Mouse (Mus musculus) mouse embryonic stem cell (cell line): Measurements from ENCODE around the gene Slc9a9.

Source experiments
- in situ Hi-C, 2 experiments: fragments of 300-500 bp; cut with MboI; formaldehyde crosslinking; loops; 1 replicate in 1 of 2; 3 replicates in 1 of 2; pipeline ENCODE4 v1.14.3; 2019 to 2020; ENCODE audit warnings: low sequenced_read_pairs in 2 of 2, low pct_unique_long_range_greater_than_20kb in 1 of 2, mixed read lengths in 1 of 2; ENCODE audit not compliant: unreplicated experiment in 1 of 2

Slc9a9 gene

DNA sequence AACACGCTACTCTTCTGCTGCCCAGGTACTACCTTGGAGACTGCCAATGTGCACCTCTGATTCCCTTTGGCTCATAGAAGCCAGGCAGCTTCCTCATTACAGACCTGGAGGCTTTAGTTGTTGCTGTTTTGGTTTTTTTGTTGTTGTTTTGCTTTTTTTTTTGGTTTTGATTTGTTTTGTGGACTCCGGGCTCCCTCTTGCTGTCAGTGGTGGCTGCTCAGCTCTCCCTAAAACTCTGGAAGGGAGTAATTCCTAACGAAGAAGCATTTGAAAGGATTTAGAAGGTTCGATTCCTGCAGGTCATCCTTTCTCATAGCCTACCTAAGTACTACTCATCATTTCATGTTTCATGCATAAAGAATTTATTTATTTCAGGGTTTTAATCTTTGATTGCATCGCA, 42.4 kb downstream of the Slc9a9 start:
- in situ Hi-C loops = no loop called here

DNA sequence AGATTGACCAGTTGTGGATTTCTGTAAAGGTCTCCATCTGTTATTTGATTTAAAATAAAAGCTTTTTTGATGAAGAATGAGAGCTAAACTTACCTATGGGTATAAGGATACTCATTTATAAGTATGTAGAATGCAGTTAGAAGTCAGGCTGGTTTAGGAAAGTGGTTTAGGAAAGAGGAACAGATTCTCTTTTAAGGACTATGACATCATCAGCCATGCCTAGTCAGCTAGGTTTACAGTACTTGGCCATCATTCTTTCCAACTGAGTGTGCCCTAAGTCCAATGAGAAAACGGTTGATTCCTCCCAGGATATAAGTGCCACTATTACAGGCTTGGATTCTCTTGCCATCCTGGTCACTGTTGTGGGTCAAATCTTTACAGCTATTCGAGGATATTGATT, 47.0 kb downstream of the Slc9a9 start:
- in situ Hi-C loops = no loop called here

DNA sequence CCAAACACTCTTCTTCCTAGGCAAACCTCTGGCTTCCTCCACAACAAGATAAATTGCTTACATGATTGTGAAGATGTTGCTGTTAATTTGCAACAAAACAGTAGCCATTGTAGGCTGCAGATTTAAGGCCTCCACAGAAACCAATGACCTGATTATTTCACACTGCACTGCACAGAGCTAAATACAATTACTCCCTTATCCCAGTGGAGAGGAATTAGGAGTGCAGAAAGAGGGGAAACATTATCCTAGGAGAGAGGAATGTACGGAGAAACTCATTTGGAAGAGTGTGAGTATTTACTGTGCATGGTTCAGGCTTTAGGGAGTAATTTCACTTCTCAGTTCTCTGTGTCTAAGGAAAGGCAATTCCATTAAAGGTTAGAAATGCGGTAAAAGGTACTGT, 53.9 kb downstream of the Slc9a9 start:
- in situ Hi-C loops = no loop called here

DNA sequence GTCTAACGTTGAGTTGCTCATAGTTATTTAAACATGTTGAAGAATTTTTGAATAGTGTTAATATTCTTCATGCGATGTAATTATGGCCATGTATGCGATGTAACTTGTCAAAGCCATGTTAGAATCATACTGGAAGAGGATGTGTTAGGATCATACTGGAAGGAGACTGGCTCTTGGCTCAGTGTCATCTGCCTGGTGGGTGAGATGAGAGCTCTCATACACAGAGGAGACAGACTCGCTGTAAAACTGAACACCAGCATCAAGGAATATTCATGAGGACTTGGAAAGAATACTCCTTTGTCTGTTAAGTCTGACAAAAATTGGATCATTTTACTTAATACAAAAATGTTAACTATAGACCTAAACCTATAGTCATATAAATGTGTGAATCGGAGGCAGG, 55.4 kb downstream of the Slc9a9 start:
- in situ Hi-C loops = loop anchor here in 1 of 2 experiments (25.0 kb wide), 1 partner anchor 687 kb away; the partner anchor contains the start of gene Chst2

DNA sequence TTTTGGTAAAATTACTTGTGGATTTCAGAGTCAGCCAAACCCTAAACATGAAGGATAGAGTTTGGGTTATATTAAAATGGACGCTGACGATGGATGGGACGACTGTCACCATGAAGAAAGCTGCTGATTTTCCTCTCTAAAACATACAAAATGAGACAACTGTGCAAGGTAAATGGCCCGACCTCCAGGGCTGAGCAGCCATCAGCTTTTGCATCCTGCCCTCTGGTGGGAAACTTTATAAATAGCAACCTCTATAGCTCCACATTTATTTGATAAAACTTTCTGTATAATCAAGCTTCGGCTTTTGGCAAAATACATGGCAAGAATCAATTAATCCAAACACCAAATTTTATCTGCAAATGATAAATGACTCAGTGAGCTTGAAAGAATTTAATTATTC, 57.7 kb downstream of the Slc9a9 start:
- in situ Hi-C loops = loop anchor here in 1 of 2 experiments (25.0 kb wide), 1 partner anchor 685 kb away; the partner anchor contains the start of gene Chst2

DNA sequence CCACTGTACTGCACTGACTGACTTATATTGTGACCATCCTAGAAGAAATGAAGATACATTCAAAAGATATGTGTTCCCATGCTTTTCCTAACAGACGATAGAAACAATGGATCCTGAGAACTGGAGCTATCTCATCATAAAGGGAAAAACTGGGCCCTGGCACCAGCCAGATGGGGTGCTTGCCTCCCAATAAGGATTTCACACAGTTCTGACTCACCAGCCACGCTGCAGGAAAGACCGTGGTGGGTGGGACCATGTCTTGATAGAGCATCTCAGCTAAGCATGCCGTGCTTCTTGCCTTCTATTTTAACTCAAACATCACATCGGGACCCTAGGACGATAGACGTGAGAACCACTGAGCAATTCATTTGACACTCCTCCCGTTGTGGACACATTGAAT, 60.7 kb downstream of the Slc9a9 start:
- in situ Hi-C loops = loop anchor here in 1 of 2 experiments (25.0 kb wide), 1 partner anchor 682 kb away; the partner anchor contains the start of gene Chst2

DNA sequence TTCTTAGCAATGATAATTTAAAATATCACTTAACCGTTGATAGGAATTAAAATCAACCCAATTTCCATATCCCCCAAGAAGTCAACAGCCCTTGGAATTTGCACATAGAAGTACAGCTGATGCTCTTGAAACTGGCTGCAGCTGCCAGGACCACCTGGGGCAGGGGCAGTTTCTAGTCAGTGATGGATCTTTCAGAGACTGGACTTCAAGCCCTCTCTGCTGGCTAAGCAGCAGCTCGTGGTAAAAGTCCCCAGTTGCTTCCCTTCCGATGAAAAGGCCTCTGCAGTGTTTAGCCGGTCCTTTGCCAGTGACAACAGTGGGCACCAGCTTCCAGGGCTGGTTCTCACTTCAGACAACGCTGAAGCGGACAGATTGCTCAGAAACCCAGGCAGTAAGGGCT, 62.4 kb downstream of the Slc9a9 start:
- in situ Hi-C loops = loop anchor here in 1 of 2 experiments (25.0 kb wide), 1 partner anchor 680 kb away; the partner anchor contains the start of gene Chst2

DNA sequence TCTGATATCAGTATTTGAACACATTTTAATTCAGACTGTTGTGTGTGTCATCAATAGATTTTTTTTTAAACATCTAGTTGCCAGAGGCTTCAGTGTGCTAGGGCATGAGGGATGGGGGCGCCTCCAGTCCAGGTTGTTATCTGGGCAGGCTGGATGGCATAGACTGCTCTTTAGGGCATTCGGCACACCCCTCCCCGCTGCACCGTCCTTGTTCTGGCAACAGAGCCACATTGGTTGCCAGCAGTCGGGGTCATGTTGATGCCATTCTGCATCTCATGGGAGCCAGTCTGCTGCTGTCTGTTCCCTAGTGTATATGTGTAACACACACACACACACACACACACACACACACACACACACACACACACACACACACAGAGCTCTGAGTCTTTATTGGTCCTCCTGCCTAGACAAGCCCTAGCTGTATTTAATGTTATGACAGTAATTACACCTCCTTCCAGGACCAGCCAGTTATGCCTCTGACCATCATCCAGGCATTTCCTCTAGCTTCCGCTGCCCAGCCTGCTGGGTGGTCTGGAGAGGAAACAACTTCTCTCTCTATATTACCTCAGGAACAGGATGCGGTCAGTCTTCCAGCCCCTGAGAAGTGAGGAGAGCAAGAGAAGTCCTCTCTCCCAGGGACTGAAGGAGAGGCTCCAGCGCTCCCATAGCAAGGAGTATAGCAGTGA, 63.0 kb downstream of the Slc9a9 start:
- in situ Hi-C loops = loop anchor here in 1 of 2 experiments (25.0 kb wide), 1 partner anchor 680 kb away; the partner anchor contains the start of gene Chst2

DNA sequence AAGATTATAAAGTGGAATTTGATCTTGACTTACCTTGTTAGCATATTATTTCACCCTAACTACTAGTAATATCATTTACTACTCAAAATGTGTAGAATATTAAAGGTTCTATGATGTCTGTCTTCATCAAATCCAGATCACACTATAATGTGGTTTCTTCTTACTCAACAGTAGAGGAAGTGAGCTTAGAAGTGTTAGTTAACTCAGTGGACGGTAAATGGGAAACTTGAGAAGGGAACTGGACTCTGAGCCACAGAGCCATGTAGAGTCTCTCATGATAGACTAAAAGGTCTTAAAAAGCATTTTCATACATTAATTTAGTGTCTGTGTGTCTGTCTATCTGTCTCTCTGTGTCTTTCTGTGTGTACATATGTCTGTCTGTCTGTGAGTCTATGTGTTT, 64.6 kb downstream of the Slc9a9 start:
- in situ Hi-C loops = loop anchor here in 1 of 2 experiments (25.0 kb wide), 1 partner anchor 678 kb away; the partner anchor contains the start of gene Chst2

DNA sequence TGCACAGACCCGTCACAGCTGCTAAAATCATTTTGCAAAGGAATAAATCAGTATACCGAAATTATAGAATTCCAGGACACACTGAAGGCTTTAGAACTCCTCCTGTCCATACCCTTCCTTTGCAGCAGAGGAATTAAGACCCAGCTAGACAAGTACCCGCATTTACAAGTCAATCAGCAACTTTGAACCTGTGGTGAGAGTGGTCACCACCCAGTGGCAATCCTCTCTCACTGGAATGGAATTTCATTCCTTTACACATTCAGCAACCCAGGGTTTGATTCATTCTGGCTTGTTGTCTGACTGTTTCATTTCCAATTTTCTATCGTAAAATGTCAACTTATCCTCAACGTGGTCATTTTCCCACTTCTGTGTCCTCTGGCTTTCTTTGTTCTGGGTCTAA, 67.5 kb downstream of the Slc9a9 start:
- in situ Hi-C loops = loop anchor here in 1 of 2 experiments (25.0 kb wide), 1 partner anchor 675 kb away; the partner anchor contains the start of gene Chst2

DNA sequence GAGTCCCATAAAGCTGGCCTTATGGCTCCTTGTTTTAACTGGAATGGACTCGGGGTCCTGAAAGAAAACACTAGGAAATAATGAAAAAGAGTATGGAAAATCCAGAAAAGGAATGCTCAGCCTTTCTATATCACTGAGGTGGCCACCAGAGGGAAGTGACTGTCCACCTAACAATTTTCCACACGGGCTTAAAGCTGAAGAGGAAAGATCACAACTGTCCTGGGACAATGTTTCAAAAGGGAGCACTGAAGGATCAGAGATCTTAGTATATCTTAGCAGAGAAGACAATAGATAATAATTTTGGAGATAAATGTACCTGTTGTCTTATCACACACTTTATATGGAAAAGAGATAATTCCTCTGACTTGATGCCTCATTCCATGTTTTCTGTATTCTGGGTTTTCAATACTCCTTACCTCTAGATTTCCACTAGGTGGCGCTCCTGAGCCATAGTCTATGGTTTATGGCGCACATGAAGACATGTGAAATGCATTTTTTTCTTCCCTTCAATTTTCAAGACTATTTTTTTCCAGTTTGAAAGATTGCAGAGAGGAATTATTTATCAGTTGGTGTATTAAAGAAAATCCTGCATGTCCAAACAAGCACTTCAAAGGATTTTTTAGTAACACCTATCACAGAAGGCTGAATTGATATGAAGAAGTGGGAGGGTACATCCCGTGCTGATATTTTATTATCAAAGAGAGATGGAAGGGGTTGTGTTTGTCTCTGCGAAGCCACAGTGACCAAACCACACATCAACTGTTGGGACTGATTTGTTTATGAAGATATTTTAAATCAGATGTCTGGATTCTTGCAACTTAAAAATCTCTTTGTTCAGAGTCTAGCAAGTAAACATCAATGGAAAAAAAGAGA, 69.1 kb downstream of the Slc9a9 start:
- in situ Hi-C loops = loop anchor here in 1 of 2 experiments (25.0 kb wide), 1 partner anchor 674 kb away; the partner anchor contains the start of gene Chst2

DNA sequence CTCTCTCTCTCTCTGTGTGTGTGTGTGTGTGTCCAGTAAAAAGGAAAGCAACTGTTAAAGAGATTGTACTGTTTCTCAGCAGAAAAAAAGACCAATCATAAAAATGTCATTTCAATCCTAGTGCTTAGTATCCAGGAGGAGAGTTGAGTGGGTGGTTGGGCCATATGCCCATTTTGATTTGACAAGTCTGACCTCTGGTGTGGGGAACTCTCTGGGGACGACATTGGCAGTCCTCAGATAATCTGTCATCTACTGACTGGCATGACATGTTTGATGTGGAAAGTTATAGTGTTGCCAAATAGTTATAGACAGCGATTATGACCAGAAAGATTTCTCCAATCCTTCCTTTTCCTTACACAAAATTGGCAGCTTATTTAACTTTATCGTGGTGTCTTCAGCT, 71.1 kb downstream of the Slc9a9 start:
- in situ Hi-C loops = loop anchor here (10.0 to 25.0 kb wide), 2 partner anchors 671 to 674 kb away; partner anchors contain the start of gene Chst2 (in 1 of the 2)

DNA sequence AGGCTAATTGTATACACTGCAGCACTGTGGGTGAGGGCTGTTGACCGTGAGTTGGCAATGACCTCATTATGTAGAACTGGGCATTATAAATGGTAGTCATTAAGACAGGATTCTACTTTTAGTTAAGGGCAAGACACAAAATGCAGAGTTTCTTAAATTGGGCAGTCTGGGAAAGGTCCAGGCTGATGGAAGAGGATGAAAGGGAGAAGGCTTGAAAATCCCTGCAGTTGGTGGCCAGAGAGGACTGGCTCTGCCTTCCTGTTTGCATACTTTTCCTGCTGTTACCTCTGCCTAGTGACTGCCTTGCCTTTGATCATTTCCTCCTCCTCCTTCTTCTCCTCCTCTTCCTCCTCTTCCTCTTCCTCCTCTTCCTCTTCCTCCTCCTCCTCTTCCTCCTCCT, 73.6 kb downstream of the Slc9a9 start:
- in situ Hi-C loops = loop anchor here (10.0 to 25.0 kb wide), 2 partner anchors 669 to 672 kb away; partner anchors contain the start of gene Chst2 (in 1 of the 2)

DNA sequence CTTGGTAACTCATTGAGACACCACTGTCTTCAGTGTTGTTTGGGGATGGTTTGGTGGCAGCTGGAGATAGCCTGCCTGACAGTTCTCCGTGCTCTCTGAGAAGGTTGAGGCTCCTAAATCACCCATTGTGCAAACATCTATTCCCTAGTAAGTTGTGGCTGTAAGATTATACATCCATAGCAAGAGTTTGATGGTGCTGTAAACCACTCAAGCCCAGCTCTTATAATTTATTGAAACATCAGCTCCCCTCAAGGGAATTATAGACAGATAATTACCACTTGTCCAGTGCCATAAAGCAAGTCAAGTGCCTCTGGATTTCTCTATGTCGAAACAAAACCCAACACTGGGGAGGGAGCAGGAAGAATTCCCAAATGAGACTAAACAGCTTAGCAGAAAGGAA, 78.8 kb downstream of the Slc9a9 start:
- in situ Hi-C loops = loop anchor here (10.0 to 25.0 kb wide), 2 partner anchors 664 to 666 kb away; partner anchors contain the start of gene Chst2 (in 1 of the 2)

DNA sequence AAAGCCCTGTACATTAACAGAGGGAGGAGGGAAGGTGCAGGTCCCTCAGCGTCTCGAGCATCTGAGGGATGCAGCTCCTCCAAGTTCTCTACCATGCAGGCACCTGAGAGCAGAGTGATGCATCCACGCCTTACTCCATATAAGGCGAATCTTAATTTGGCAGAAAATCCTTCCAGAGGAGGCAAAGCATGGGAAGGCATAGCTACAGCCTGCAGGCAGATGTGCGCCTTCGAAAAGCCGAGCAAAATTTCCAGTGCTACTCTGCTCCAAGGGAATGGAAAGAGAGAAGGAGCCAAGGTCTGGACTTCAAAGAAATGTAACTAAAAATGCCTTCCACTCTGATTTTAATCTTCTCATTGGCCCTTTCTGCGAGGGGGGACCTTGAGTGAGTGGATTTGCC, 80.5 kb downstream of the Slc9a9 start:
- in situ Hi-C loops = no loop called here

DNA sequence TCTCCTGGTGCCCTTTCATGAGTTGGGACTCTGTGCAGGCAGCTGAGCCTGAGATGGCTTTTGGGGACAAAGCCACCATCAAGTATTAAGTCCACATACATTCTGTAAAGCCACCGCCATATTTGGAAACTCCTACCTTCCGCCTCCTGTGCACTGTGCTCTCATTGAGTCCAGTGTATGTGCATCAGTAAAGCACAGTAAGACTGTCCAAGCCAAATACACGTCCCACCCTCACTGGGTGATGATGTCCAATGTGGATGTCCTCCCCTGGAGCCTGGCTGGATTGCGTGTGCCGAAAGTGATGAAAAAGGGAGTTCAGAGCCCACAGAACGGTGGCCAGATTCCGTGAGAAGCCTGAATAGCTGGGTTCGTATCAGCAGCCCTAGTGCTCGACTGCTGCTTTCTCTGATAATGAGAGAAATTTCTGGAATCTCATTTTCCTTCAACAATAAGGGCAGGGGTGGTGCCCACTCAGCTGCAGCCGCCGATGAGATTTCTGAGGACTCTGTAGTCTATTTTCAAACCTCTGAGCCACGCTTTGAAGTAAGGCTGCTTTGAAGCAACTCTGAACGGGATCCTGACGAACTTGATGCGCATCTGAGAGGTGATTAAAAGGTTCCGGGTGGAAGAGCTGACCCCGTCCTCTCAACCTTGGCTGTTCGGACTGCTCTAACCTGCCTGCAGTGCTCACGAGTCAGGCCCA, 81.4 kb downstream of the Slc9a9 start:
- in situ Hi-C loops = no loop called here

DNA sequence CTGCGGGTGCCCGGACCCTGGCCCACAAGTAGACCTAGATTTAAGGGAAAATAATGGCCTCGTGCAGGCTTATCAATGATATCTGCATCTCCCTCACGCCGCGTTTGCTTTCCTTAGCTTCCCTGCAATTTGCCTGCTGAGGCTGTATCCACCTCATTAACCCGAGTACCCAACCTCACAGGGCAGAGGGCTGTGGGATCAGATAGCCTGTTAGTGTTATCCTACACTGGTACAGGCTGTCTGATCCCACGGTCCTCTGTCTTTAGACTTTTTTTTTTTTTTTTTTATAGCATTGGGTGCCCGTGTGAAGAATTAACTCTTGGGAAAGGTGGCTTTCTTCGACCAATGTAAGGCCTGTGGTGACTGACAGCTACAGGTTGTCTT, 81.9 kb downstream of the Slc9a9 start:
- in situ Hi-C loops = no loop called here

DNA sequence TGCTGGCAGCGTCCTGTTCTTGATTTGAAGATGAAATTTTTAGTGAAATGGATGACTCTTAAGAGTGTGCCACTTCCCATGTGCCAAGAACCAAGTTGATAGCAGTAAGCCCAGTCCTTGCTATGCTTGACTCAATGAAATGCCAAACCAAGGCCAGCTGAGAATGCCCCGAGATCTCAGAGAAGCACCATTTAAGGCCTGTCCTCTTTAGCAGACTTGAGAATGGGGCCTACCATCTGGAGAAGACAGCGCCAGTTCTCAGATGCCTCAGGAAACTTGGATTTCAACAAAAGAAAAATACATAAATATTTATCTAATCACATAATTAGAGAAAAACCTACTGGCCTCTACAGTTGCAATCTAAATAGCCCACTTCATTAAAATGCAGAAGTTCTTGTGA, 82.4 kb downstream of the Slc9a9 start:
- in situ Hi-C loops = no loop called here
